Mouse (Mus musculus) urinary bladder, postnatal 25 days (tissue): ENCODE data around the gene Rab5c.

Experiments
- DNase-seq: peaks from one replicate; pipeline ENCODE4 v3.0.0; 2022; ENCODE audit warnings: low spot score

The Rab5c gene

DNA sequence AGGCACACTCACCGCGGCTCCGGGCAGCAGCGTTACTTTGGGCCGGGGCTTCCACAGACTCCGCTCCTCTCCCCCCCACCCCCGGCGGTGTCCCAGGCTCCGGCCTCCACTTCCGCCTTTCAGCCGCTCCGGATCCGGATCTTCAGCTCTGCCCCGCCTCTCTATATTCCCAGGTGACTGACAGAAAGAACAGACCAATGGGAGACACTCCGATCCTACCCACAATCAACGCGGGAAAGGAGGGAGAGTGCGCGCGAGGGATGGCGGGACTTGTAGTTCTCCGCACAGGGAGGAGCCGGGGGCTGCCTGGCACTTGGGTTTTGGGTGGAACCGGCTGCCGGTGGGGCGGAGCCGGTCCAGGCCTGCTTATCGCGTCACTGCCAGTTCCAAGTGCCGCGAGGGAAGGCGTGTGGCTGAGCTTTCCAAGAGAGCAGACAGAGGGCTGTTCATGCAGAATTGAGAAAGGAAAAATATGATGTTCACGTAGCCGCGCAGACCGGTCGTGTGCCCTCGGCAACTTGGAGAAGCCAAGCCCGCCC lies at the start of gene Rab5c:
Rab5c (minus strand) TSS at position 150 of the 539 bp plus-strand sequence.
- peak; percentile 93 for DNase-seq

DNA sequence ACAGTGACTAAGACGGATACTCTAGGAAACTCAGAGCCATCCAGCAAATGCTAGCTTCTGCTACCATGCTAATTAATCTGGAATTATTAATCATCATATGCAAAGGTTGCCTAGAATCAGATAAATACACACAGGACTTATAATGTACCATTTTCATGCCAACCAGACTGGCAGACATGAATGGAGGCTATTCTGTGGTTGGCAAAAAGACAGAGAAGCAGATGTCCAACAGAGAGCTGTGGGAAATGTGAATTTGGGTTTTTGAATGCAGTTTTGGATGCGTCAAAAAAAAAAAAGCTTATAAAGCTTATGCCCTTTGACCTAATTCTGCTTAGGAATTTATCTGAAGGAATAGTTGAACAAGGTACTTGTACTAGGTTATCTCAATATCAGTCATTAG lies 47.8 kb upstream of the Rab5c start:
- DNase-seq = no peak

DNA sequence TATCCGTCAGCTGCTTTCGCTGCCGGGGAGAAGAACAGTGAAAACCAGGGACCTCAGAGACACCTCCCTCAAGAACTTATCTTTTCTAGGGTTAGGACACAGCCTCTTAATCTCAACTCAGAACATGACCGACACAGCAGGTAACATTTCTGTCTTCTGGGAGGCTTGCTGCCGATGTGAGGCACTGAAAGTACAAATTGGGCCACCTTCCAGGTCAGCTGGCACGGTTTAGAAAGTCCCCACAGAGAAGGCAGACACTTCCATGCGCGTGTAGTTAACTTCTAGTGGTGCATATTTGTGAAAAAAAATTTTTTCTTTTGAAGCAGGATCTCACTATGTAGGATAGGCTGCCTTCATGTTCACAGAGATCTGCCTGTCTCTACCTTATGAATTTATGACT lies 46.3 kb upstream of the Rab5c start:
- no peak for DNase-seq

DNA sequence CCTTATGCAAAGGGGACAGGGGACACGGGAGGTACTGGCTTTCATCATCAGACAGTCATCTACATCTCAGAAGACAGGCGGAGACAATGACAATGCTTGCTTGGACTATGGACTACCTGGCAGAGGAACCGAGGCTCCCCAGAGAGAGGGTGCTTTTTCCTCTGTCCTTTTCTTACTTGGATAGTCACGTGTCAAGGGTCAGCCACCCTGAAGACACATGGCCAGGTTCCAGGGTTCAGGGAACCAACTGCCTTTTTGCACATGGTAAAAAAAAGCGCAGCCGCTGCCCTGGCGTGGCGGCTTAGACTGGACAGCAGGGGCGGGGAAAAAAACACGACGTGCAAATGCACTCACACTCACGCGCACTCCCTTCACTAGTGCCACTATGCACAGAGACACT lies 44.6 kb upstream of the Rab5c start:
- no peak for DNase-seq

DNA sequence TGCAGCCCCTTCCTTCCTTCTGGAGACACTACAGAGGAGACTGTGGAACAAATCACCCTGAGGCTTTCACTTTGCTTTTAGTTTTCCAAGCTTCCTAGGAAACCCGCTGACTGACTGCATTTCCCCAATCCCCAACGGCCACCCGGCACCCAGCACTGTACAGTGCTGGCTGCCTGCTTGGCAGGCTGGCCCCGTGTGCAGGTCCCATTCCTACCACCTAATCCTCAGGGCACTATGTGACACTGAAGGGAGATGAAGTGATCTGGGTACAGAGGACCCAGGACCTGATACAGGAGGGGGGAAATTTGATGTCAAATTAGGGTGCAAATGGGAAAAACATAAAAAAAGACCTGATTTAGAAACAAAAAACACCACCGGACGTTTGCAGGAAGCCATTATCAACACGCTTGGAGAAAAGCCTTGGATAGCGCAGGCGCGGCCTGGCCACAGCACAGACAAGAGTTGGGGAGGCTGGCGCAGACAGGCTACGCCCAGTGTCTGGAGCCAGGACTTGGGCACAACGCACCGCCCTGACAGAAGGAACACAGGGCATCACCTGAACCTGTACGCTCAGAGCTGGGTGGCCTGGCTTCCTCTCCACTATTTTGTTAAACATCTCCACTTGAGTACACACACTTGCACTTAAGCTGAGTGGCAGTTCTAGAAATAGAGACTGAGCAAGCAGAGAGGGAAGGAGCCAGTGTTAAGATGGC lies 43.9 kb upstream of the Rab5c start:
- DNase-seq = no peak

DNA sequence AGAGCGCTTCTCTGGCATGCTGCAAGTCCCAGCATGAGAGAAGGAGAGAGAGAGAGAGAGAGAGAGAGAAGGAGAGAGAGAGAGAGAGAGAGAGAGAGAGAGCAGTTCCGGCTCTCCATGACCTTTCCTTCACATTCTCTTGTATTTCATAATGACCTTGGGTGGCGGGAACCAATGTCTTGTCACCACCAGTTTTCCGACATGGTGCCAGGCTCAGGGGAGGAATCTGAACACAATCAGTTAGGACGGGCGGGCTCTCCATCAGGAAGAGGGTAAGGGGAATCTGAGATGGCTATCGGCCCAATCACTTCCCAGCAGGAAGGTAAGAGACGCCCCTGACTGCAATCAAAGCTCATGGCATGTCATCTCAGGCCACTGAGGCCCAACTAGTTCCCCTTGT lies 42.2 kb upstream of the Rab5c start:
- DNase-seq = no peak

DNA sequence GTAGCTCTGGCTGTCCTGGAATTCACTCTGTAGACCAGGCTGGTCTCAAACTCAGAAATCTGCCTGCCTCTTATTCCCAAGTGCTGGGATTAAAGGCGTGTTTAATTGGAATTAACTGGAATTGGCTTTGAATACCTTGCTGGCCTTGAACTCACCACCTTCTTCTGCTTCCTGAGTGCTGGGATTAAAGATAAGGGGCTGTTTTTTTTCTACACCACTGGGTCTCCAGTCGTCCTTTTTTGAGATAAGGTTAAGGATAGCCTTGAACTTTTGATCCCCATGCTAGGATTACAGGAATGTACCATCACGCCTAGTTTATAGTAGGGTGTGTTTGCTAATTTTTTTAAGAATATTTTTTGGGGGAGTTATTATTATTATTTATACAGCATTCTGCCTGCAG lies 40.1 kb upstream of the Rab5c start:
- DNase-seq = no peak

DNA sequence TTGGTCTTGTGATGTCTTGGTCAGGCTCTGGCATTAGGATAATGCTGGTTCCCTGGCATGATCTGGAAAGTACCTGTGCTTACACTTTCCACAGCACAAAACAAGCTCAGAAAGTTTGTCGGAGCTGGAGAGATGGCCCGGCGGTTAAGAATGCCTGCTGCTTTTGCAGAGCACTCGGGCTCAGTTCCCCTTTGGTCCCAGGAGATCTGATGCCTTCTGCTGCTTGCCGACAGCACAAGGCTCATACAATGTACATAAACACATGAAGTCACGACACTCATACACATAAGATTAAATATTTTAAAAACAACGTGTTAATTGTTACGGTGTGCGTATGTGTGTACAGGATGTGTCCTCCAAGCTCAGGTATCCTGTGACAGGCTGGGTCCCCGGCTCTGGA lies 37.9 kb upstream of the Rab5c start:
- no peak for DNase-seq

DNA sequence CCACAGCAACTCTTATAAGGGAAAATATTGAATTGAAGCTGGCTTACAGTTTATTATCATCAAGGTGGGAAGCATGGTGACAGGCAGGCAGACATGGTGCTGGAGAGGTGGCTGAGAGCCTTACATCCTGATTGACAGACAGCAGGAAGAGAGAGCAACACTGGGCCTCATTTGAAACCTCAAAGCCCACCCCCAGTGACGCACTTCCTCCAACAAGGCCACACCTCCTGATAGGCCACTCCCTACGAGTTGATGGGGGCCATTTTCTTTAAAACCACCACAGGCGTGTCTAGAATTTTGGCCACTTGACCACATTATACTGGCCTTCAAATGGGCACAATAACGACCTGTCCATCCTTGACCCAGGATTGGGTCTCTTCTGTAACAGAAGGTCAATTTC lies 36.2 kb upstream of the Rab5c start:
- DNase-seq = no peak

DNA sequence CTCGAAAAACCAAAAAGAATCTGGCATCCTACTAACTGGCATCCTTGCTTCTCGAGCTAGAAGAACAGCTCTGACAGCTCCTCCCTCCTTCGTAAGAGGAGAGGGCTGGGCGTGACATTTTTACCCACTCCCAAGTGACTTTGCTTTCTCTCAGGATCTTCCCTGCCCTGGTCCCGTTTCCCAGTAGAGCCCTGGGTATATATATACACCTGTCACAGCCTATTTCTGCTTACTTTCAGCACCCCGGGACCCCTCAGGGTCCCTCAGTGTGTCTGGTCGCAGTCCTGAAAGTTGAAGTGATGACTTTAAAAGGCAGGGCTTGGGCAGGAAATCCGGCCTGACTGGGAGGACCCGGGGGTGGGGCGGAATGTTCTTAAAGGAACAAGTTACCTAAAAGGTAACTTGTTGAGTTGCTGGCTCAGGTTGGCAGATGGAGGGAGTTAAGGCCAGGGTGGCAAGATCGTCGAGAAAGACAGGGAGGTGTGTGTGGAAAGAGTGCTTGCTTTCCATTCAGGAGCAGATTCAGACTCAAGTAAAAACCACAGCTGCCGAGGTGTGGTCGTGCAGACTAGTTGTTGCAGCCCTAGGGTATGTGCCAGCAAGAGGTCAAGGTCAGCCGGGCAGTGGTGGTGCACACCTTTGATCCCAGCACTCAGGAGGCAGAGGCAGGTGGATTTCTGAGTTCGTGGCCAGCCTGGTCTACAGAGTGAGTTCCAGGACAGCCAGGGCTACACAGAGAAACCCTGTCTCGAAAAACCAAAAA lies 32.8 kb upstream of the Rab5c start, which contains the start of gene Ghdc:
Ghdc (minus strand) TSS at position 312 of the 763 bp plus-strand sequence.
- DNase-seq = peak; percentile 82

DNA sequence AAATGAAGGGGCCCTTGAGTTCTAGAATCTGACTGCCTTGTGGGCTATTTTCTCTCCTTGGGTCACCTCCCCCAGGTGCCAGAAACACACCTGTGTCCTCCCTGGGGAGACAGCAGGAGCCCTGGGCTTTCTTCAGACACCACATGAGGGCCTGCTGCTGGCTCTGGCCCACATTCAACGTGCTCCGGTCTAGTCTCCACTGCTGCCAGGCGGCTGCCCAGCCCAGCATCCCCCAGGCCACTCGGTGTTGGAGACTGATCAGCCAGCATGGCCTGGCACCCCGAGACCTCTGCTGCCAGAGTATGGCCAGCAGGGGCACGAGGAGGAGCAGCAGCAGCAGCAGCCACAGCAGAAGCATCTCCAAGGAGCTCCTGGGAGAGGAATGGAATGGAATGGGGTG lies 32.0 kb upstream of the Rab5c start:
- no peak for DNase-seq

DNA sequence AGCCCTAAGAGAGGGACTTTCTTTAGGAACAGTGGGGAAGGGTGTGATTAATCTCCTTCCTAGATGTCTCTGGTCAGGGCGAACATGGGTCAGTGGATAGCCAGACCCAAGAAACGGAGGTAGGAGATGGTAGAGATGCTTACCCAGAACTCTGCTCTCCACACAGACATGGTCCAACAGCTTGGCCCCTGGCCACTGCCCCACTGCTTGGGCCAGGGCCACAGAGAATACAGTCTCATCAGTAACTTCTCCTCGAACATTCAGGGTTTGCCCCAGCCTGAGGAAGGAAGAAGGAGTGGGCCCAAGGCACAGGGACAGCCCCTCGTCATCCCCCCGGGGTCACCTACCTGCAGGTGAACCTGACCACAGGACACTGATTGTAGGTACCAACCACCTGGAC lies 29.9 kb upstream of the Rab5c start:
- DNase-seq = no peak

DNA sequence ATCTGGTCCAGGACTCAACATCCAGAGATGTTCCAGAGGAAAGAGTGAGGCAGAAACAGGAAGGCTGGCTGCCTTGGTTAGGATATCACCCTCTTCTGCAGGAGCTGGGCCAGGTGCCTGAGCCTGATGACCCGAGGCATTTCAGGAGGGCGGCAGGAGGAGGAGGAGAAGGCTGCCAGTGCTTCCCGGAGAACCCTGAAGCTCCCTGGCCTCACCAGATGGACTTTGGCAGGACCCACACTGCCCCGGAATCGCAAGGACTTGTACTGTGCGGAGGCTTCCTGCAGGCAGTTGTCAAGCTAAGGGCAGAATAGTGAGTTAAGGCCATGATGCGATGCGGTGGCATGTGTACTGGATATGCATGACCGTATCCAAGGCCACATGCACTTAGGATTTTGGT lies 28.7 kb upstream of the Rab5c start:
- DNase-seq = no peak

DNA sequence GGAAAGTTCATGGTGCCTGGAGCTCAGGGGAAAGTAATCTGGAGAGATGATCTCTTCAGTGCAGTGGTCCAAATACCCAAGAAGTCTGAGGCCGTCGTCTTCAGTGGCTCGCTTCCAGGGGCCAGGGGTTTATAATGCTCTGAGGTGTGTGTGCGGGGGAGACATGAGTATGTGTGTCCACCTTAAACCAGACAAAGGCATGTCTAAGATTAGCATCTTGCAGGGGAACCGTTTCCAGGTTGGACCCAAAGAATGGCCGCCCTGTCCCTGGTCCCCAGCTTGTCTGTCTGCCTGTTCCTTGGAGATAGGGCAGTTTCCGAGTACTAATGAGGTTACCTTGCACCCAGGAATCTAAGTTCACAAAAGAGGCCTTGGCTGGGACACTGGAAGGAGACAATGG lies 24.8 kb upstream of the Rab5c start, which contains the start of gene Hcrt:
Hcrt (minus strand) TSS at position 101 of the 400 bp plus-strand sequence.
- DNase-seq = no peak

DNA sequence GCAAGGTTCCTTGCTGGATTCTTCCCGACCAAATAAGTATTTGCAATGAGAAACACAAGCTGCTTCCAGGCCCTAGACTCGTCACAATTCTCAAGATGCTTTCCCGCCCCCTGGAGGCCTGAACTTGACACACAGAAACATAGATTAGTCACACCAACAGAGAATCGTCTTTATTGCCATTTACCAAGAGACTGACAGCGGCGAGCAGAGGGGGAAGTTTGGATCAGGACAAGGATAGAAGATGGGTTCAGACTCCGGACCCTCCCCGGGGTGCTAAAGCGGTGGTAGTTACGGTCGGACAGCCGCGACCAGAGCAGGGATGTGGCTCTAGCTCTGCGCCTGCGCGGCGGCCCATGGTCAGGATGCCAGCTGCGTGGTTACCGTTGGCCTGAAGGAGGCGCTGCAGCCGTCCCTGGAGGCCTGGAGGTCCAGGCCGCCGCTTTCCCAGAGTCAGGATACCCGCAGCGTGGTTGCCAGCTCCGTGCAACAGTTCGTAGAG lies 23.6 kb upstream of the Rab5c start:
- peak; percentile 79 for DNase-seq

DNA sequence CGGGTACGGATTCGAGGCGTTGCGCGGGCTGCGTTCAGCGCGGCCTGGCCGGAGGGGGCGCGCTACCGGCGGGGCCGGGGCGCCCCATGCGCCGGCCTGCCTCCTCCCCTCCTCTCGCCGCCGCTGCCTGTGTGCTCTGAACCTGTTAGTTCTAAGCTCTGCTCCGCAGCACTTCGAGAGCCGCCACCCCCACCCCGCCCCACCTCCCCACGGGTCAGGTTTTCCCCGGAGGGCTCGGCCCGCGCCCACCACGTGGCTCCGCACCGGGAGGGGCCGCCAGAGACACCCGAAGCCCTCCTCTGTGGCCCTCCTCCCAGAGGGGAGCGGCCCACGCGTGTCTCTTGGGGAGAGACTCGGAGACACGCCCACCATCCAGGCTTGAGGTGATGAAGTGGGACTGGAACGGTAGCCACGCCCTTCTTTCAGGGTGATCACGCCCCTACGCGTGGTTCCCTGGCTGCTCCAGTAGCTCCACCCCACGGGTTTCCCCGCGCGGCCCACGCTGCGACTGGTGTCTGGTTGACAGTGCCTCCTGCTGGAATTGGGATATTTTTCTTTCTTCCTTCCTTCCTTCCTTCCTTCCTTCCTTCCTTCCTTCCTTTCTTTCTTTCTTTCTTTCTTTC lies 21.7 kb upstream of the Rab5c start, which contains the start of gene Kcnh4:
Kcnh4 (minus strand) TSS at position 332 of the 623 bp plus-strand sequence.
- no peak for DNase-seq

DNA sequence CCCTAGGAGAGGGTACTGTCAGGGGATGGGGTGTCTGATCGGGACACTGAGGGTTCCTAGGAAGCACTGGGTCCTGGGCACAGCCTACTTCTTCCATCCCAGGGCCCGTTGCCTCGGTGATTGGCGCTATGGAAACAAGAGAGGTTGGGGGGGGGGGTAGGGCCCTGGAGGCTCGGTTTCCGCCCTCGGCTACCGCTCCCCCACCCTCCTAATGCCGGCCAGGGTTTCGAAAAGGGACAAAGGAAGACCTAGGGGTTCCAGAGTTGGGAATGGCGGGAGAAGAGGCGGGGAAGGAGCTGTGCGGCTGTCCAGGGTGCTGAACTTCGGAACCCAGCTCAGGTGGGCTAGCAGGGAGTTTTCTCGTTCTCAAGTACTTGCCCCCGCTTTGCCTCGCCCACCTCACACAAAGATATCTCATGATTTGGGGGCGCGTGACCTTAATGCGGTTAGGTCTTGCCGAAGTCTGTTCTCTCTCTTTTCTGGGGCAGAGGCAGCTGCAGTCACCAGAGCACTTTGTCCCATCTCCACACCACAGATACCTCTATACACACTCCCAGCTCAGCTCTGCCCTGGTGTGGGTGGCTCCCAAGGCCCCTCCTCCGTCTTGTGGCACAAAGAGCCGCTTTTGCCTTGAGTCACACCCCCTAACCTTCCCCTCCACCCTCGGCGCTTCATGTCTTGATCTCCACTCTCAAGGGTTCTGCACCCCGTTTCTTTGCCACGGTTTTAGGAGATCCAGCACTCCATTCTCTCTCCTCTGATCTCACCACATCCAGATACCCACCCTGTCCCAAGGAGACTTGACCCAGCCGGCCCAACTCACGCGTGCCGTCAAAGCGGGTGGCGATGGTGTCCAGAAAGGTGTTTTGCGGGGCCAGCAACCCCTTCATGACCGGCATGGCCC lies 20.9 kb upstream of the Rab5c start:
- peak; percentile 50 for DNase-seq

DNA sequence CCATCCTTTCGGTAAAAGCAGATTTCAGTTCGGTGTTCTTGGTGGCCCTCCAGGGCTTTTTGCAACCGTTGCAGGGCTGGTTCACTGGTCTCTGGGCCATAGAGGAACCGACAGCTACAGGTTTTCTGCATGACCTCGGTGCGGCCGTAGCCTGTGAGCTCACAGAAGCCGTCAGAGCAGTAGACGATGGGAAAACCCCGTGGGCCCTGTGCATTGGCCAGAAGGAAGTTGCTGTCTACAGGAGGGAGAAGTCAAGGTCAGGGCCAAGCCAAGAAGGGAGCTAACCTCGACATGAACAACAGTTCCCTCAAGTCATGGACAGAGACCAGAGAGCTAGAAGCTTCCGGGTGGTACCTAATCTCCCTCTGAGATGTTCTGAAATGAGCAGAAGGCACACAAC lies 19.6 kb upstream of the Rab5c start:
- no peak for DNase-seq

DNA sequence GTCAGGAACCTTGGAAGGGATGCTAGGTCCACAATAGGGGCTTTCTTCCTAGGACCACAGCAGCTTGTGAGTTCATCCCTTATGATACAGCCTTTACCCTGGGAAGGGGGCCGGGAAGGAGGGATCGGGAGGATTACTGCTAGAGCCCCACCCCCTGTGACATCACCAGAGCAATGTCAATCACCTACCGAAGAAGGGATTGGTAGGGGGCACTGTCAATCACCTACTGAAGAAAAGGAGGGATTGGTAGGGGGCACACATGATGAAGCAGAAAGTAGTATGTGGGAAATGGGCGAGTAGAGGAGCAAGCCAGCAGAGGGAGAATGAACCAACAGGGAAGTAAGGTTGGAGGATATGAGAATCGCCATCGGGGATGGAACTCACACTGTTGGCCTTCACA lies 18.5 kb upstream of the Rab5c start:
- no peak for DNase-seq

DNA sequence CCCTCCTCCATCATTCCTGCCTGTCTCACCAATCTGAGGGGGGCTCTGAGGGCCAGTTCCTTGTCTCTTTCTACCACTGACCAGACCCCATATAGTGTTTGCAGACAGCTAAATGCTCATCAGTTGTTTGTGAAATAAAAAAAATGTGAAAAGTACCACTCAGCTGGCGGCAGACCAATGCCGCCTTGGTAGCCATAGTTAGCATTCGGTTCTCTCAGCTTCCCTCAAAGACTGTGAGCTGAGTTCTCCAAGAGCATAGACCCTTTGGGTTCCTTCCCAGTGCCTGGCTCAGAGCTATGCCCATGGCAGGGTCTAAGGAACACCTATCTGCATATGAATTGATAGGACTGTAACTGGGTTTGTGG lies 16.7 kb upstream of the Rab5c start:
- no peak for DNase-seq

DNA sequence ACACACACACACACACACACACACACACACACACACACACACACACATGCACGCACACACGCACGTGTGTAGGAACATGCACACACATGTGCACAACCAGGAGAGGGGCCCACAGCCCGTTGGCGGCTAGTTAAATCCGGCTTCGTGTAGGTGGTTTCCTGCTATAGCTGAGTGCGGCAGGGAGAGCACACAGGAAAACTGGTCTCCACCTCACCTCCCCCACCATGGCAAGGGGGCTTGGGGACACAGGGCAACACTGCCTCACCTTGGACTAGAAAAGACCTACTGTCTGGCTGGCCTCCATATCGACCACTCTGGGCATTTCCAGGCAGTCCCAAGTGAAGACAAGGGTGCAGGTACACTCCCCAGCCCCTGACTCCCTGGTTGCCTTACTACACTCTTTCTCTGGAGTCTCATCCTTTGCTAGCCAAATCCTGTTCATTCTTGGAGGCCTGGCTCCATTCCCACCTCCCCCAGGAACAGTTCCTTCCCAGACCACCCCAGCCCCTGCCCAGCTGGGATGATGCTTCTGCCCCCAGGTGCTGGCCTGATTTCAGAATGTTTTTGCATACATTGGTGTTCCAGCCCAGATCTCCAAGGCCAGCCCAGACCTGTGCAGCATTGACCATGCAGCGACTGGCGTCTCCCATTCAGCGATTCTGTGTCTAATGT lies 16.1 kb upstream of the Rab5c start:
- DNase-seq = no peak
